ENCODE assay signal across 8 mouse cellular contexts in genomic region chr6:99864949-99865348, GRCm38 (mm10).
DNase-seq lines count a peak whose midpoint lies in the region; ATAC-seq and TF ChIP-seq lines count a peak whose summit lies in the region.

No protein-coding gene starts in this region.

- H3K4me2 ChIP-seq in lung, postnatal 0 days (replicated peaks; ENCODE audit: low read depth, low read length) = no peak overlapping the region

- no peak for TF ChIP-seq EP300 in lung, postnatal 0 days (IDR thresholded peaks at IDR 0.05)

- no peak for ATAC-seq in lung, postnatal 0 days

- no peaks in the 10 kb centered on the region for H3K4me1 ChIP-seq in lung, postnatal 0 days (ENCODE audit: insufficient read depth, low read depth, low read length)

- 35% methylated on average over 3 of the region's 3 CpGs for WGBS in lung, postnatal 0 days

- H3K4me3 ChIP-seq in lung, postnatal 0 days (ENCODE audit: low read depth, low read length) = no peak overlapping the region

- intact Hi-C loops in gastrocnemius, postnatal 14 days (cut with DNase I; ENCODE audit: low total_unique reads) = no loop called here
- intact Hi-C loops in gastrocnemius, postnatal 36 days (cut with DNase I) = no loop called here

- H3K27me3 ChIP-seq in lung, postnatal 0 days (replicated peaks; ENCODE audit: insufficient read depth, low read length) = no peaks in the 10 kb centered on the region

- DNase-seq in layer of hippocampus, adult 11-12 months (ENCODE audit: low spot score) = peak; percentile 64
- no peak for DNase-seq in layer of hippocampus, postnatal 25 days (ENCODE audit: extremely low spot score in 1 of 2, low spot score in 1 of 2)
- peak; percentile 30 for DNase-seq in cerebellum, adult 9-10 months
- DNase-seq in induced T-regulatory cell, adult 2 months (ENCODE audit: low read depth) = peak; percentile 6
- peak; percentile 71 for DNase-seq in lung, postnatal 0 days (ENCODE audit: low spot score)
- no peak for DNase-seq in gastrocnemius, postnatal 14 days
- no peak for DNase-seq in gastrocnemius, postnatal 36 days
- no peak for DNase-seq in thymus, postnatal 14 days

- H3K27ac ChIP-seq in lung, postnatal 0 days (ENCODE audit: low read length) = no peak overlapping the region

- no peak overlapping the region for H3K9ac ChIP-seq in lung, postnatal 0 days (replicated peaks; ENCODE audit: low read depth)

- TF ChIP-seq CTCF in lung, postnatal 0 days (IDR thresholded peaks at IDR 0.05) = peak; percentile 53

- H3K9me3 ChIP-seq in lung, postnatal 0 days (ENCODE audit: low read length) = no peaks in the 10 kb centered on the region

- no peaks in the 10 kb centered on the region for H3K36me3 ChIP-seq in lung, postnatal 0 days (ENCODE audit: insufficient read depth, low read length)

Comparison
In these comparisons a context has a peak if more than half of its experiments do, and no peak if none do; other contexts are left out.
1. DNase-seq: peak in layer of hippocampus, adult 11-12 months (single experiment), cerebellum, adult 9-10 months (single experiment), induced T-regulatory cell, adult 2 months (single experiment) and lung, postnatal 0 days (single experiment); none in layer of hippocampus, postnatal 25 days (0 of 2), gastrocnemius, postnatal 14 days (single experiment), gastrocnemius, postnatal 36 days (0 of 2) and thymus, postnatal 14 days (single experiment).